Mouse (Mus musculus) forebrain, embryonic 13.5 days (tissue): ENCODE measurements around the gene Wdr77. TPM values are rescaled to one million over a fixed set of nuclear protein-coding genes. Genes with fewer than 3 reads are reported as not detected.
"Not testable (repeated sequence)": the region's sequence is repeated elsewhere in the genome, so short reads cannot be mapped to it uniquely, and the experiment has no call there.

Source experiments
- ATAC-seq: fragments of 200-750 bp; cut with Nextera tagmentation; 2 replicates; pipeline ENCODE4 v1.8.0; 2017
- H3K27ac ChIP-seq: fragments of 300-500 bp; sonication (generic); 2 replicates; pipeline ENCODE4 v1.5.1; 2015; ENCODE audit warnings: inconsistent platforms, mild to moderate bottlenecking, moderate library complexity
- H3K27me3 ChIP-seq: fragments of 300-500 bp; sonication (generic); 2 replicates; pipeline ENCODE4 v1.6.1; 2015; ENCODE audit warnings: mild to moderate bottlenecking, inconsistent platforms
- H3K36me3 ChIP-seq: fragments of 300-500 bp; sonication (generic); 2 replicates; pipeline ENCODE4 v1.6.1; 2015; ENCODE audit warnings: mild to moderate bottlenecking, inconsistent platforms; ENCODE audit not compliant: poor library complexity, severe bottlenecking
- H3K4me1 ChIP-seq: fragments of 300-500 bp; sonication (generic); 2 replicates; pipeline ENCODE4 v1.6.1; 2015; ENCODE audit warnings: inconsistent platforms
- H3K4me2 ChIP-seq: fragments of 300-500 bp; sonication (generic); 2 replicates; pipeline ENCODE4 v1.6.1; 2015; ENCODE audit warnings: inconsistent platforms, mild to moderate bottlenecking, moderate library complexity
- H3K4me3 ChIP-seq: fragments of 300-500 bp; sonication (generic); 2 replicates; pipeline ENCODE4 v1.5.1; 2015; ENCODE audit warnings: mild to moderate bottlenecking, inconsistent platforms
- H3K9ac ChIP-seq: fragments of 300-500 bp; sonication (generic); 2 replicates; pipeline ENCODE4 v1.6.1; 2015; ENCODE audit warnings: mild to moderate bottlenecking, inconsistent platforms
- H3K9me3 ChIP-seq: fragments of 300-500 bp; sonication (generic); replicated peaks from 2 replicates; pipeline ENCODE4 v1.6.1; 2016; ENCODE audit warnings: inconsistent platforms
- WGBS: fragments of 180-500 bp; shearing (Covaris S2); methylation state at CpG from one replicate; pipeline ENCODE4 v1.1.7; 2015; 5-methylcytosine and 5-hydroxymethylcytosine counted together
- polyA plus RNA-seq: library from polyadenylated mRNA; unstranded; fragments of >200 nt; fragmentation: Nextera tagmentation; extraction: Ambion mirVana; gene quantifications from 2 replicates; pipeline ENCODE4 v1.2.1, GENCODE M21; 2015

Wdr77 gene
- polyA plus RNA-seq, 1 experiment from 2014 or later: 113 TPM

DNA sequence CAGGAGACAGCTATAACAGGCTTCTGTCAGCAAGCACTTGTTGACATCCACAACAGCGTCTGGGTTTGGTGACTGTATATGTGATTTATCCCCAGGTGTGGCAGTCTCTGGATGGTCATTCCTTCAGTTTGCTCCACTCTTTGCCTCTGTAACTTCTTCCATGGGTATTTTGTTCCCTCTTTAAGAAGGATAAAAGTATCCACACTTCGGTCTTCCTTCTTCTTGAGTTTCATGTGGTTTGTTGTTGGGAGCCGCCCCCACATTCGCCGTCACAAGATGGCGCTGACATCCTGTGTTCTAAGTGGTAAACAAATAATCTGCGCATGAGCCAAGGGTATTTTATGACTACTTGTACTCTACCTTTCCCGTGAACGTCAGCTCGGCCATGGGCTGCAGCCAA, 44.2 kb downstream of the Wdr77 start:
- H3K4me2 ChIP-seq, H3K4me3 ChIP-seq, ATAC-seq, H3K36me3 ChIP-seq, H3K9me3 ChIP-seq, H3K27ac ChIP-seq, H3K27me3 ChIP-seq, H3K9ac ChIP-seq: not testable (repeated sequence)
- WGBS: 82% methylated on average over 10 of the region's 10 CpGs
- H3K4me1 ChIP-seq: peaks cover 11% of the 10 kb centered on the region

DNA sequence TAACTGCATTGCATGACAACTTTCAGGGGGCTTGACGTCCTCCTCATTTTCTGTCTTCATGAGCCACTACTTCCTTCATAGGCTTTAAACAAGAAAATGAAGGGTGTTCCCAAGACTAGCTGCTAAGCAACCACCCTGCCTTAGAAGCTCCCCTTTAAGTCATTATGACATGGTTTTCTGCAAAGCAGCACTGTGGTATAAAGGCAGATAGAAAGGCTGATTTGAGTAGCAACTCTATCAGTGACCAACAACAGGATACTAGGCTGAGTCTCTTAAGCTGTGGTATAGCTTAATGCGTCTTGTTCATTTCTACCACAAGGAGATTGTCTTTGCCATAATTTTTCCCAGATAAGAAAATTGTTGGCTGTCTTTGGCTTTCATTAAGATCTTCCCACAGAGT, 55.4 kb downstream of the Wdr77 start, which contains the start of gene Pifo:
Gene Pifo (minus strand): TSS at position 101 of the 400 bp plus-strand sequence.
- no peak for ATAC-seq
- no peaks in the 10 kb centered on the region for H3K9me3 ChIP-seq
- 87% methylated on average over 2 of the region's 2 CpGs for WGBS

More for the DNA sequence above, 55.4 kb downstream of the Wdr77 start, which contains the start of gene Pifo:
- Histone ChIP-seq H3K27me3 (no peaks in the 10 kb centered on the region), H3K9ac (no peak within 1 kb of the TSS), H3K36me3 (no peaks in the 10 kb centered on the region), H3K4me1 (no peaks in the 10 kb centered on the region), H3K27ac (no peak within 1 kb of the TSS), H3K4me2 (no peak within 1 kb of the TSS), H3K4me3 (no peak within 1 kb of the TSS)

Other genes with a start within 250 kb of the Wdr77 start
- gene Rap1a, start 158.0 kb upstream of the Wdr77 start, polyA plus RNA-seq: 73.2 and 84.7 TPM in 2 replicates
- 0.12 and 0.14 TPM in 2 replicates for gene Adora3, start 88.5 kb upstream of the Wdr77 start, polyA plus RNA-seq
- not detected in 2 replicates for gene Tmigd3, start 88.5 kb upstream of the Wdr77 start, polyA plus RNA-seq
- gene I830077J02Rik, start 26.7 kb upstream of the Wdr77 start, polyA plus RNA-seq: 0.21 and 0.28 TPM in 2 replicates
- gene Atp5f1, start 730 bp downstream of the Wdr77 start, polyA plus RNA-seq: 528 and 564 TPM in 2 replicates
- gene Ovgp1, start 14.3 kb downstream of the Wdr77 start, polyA plus RNA-seq: 3.0 and 3.6 TPM in 2 replicates
- 4.0 and 5.3 TPM in 2 replicates for gene Pifo, start 55.3 kb downstream of the Wdr77 start, polyA plus RNA-seq
- not detected in 2 replicates for gene Chil5, start 73.4 kb downstream of the Wdr77 start, polyA plus RNA-seq
- gene Chia1, start 153.9 kb downstream of the Wdr77 start, polyA plus RNA-seq: 0.28 and 0.68 TPM in 2 replicates
- gene Chil3, start 208.2 kb downstream of the Wdr77 start, polyA plus RNA-seq: not detected in 2 replicates